In the genomic region with DNA sequence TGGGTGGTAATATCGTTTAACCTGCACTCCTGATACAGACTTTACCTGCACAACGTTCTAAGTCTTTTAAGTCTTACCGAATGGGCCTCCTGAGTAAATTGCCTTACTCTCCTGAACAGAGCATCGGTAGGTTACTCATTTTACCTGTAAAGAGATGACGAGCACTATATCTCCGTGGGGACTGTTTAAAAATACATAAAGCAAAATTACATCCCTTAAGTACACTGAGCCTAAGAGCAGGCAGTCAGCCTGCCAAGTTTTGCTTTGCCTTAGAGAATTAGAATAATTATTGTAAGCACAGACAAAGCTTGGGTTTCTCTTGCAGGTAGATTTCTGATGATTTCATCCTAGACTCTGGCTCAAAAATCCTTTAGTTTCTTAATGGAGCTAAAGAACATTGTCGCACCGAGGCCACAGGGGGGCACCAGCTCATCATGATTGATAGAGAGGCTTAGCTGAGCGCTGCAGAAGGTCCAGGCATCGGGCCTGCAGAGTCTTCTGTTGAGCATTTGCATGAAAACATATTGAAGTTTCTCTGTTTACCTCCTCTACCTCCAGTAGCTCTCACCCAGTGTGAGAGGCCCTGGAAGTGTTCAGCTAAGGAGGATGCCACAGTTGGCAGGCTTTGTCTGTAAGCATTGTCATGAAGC, we compare ENCODE assay signal across 8 mouse cellular contexts.
DNase-seq lines count a peak whose midpoint lies in the region; ATAC-seq and TF ChIP-seq lines count a peak whose summit lies in the region.

No protein-coding gene starts in this region.

- no peaks in the 10 kb centered on the region for H3K4me1 ChIP-seq in heart, embryonic 11.5 days (ENCODE audit: control insufficient read depth, insufficient read depth, low read length)
- no peaks in the 10 kb centered on the region for H3K4me1 ChIP-seq in bone marrow macrophage, adult 2 months (ENCODE audit: control insufficient read depth, insufficient read depth, low read length)
- H3K4me1 ChIP-seq in intestine, embryonic 14.5 days (replicated peaks; ENCODE audit: control insufficient read depth, insufficient read depth, low read length): no peaks in the 10 kb centered on the region
- no peaks in the 10 kb centered on the region for H3K4me1 ChIP-seq in midbrain, postnatal 0 days (ENCODE audit: insufficient read depth, low read length)

- H3K4me2 ChIP-seq in heart, embryonic 11.5 days: no peak overlapping the region
- no peak overlapping the region for H3K4me2 ChIP-seq in intestine, embryonic 14.5 days (ENCODE audit: low read length)
- no peak overlapping the region for H3K4me2 ChIP-seq in midbrain, postnatal 0 days (ENCODE audit: low read depth, low read length, poor library complexity, severe bottlenecking)

- intact Hi-C loops in heart, postnatal 10 days (cut with DNase I): no loop called here
- intact Hi-C loops in left cerebral cortex, postnatal 14 days (cut with DNase I): no loop called here

- H3K27me3 ChIP-seq in heart, embryonic 11.5 days (ENCODE audit: control insufficient read depth, insufficient read depth, low read length): no peaks in the 10 kb centered on the region
- no peaks in the 10 kb centered on the region for H3K27me3 ChIP-seq in intestine, embryonic 14.5 days (replicated peaks; ENCODE audit: control insufficient read depth, insufficient read depth, low read length)
- H3K27me3 ChIP-seq in midbrain, postnatal 0 days (ENCODE audit: insufficient read depth, low read length): no peaks in the 10 kb centered on the region

- 46% methylated on average over 10 of the region's 10 CpGs for WGBS in heart, embryonic 11.5 days (ENCODE audit: insufficient replicate concordance)
- WGBS in intestine, embryonic 14.5 days: 44% methylated on average over 10 of the region's 10 CpGs
- WGBS in midbrain, postnatal 0 days: 45% methylated on average over 10 of the region's 10 CpGs

- DNase-seq in heart, postnatal 10 days: peak; percentile 60 to 82
- peak; percentile 24 for DNase-seq in fibroblast of lung, adult 2 months (ENCODE audit: low read depth)
- peak; percentile 77 for DNase-seq in intestine, embryonic 14.5 days (ENCODE audit: low spot score)
- DNase-seq in left cerebral cortex, postnatal 14 days (ENCODE audit: low spot score in 2 of 2): peak; percentile 59 to 78
- peak; percentile 88 for DNase-seq in midbrain, postnatal 0 days (ENCODE audit: low spot score)
- peak; percentile 30 to 40 for DNase-seq in urinary bladder, adult 18-20 months (ENCODE audit: low spot score in 2 of 2)

- no peaks in the 10 kb centered on the region for H3K36me3 ChIP-seq in heart, embryonic 11.5 days (ENCODE audit: control insufficient read depth, insufficient read depth, low read length)
- no peaks in the 10 kb centered on the region for H3K36me3 ChIP-seq in intestine, embryonic 14.5 days (ENCODE audit: control insufficient read depth, insufficient read depth, low read length)
- no peaks in the 10 kb centered on the region for H3K36me3 ChIP-seq in midbrain, postnatal 0 days (ENCODE audit: insufficient read depth, low read length)

- 0 out of 2 replicates have a peak, but pooled peaks have one; percentile 26 for TF ChIP-seq CTCF in bone marrow macrophage, adult 2 months (IDR thresholded peaks at IDR 0.05; ENCODE audit: low read depth, low read length)
- TF ChIP-seq CTCF in midbrain, postnatal 0 days (IDR thresholded peaks at IDR 0.05): peak; percentile 88

- H3K9ac ChIP-seq in heart, embryonic 11.5 days (ENCODE audit: low read depth, low read length): no peak overlapping the region
- H3K9ac ChIP-seq in intestine, embryonic 14.5 days (ENCODE audit: low read length): no peak overlapping the region
- H3K9ac ChIP-seq in midbrain, postnatal 0 days (replicated peaks; ENCODE audit: low read length, poor library complexity, severe bottlenecking): no peak overlapping the region

- no peaks in the 10 kb centered on the region for H3K9me3 ChIP-seq in heart, embryonic 11.5 days (replicated peaks; ENCODE audit: control insufficient read depth, low read length)
- H3K9me3 ChIP-seq in intestine, embryonic 14.5 days (ENCODE audit: control insufficient read depth, low read length): no peaks in the 10 kb centered on the region
- no peaks in the 10 kb centered on the region for H3K9me3 ChIP-seq in midbrain, postnatal 0 days (ENCODE audit: low read length)

- H3K27ac ChIP-seq in heart, embryonic 11.5 days (ENCODE audit: low read depth, low read length): no peak overlapping the region
- H3K27ac ChIP-seq in bone marrow macrophage, adult 2 months (ENCODE audit: insufficient read depth, low read depth, low read length): no peak overlapping the region
- H3K27ac ChIP-seq in intestine, embryonic 14.5 days (ENCODE audit: low read depth): no peak overlapping the region
- H3K27ac ChIP-seq in midbrain, postnatal 0 days (ENCODE audit: low read depth, low read length): no peak overlapping the region

- no peak for TF ChIP-seq POLR2A in bone marrow macrophage, adult 2 months (IDR thresholded peaks at IDR 0.05; ENCODE audit: borderline replicate concordance, low read depth, low read length)

- no peak overlapping the region for H3K4me3 ChIP-seq in heart, embryonic 11.5 days (ENCODE audit: low read depth, low read length)
- H3K4me3 ChIP-seq in bone marrow macrophage, adult 2 months (ENCODE audit: insufficient read depth, low read length): no peak overlapping the region
- H3K4me3 ChIP-seq in intestine, embryonic 14.5 days (ENCODE audit: low read depth, low read length): no peak overlapping the region
- no peak overlapping the region for H3K4me3 ChIP-seq in midbrain, postnatal 0 days (ENCODE audit: low read depth, low read length)

- ATAC-seq in heart, embryonic 11.5 days (replicated peaks; ENCODE audit: insufficient number of reproducible peaks, low FRiP score, low TSS enrichment): no peak
- ATAC-seq in intestine, embryonic 14.5 days (replicated peaks; ENCODE audit: low FRiP score, low TSS enrichment, low read depth): peak; percentile 48; the same call in 1 of the 2 replicates
- peak; percentile 76 for ATAC-seq in midbrain, postnatal 0 days (ENCODE audit: low FRiP score)

Comparison
In these comparisons a context has a peak if more than half of its experiments do, and no peak if none do; other contexts are left out.
1. DNase-seq: peak in every context shown above with its lines; median percentile 88 in midbrain, postnatal 0 days; 77 in intestine, embryonic 14.5 days; 71 in heart, postnatal 10 days; 68 in left cerebral cortex, postnatal 14 days; 35 in urinary bladder, adult 18-20 months; 24 in fibroblast of lung, adult 2 months.